Mouse (Mus musculus): ENCODE results near the gene B4galt1.

DNA sequence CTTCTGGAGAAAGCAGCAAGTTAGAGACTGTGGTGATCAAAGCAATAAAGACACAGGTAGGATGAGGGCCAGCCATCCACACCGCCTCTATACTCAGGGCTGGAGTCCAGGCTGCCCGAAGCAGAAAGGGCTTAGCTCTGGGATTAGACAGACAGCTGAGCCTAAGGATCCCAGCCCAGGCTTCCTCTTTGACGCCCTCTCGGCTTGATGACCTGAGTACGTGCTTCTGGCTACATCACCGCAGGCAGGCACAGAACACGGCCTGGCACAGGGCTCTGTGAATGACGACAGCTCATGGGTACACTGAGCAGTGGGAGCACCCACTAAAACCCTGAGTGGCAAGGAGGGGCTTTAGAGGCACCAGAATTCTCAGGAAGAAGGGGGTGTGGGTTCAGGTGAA, 48.4 kb downstream of the B4galt1 start:
- TF ChIP-seq POLR2A (IDR thresholded peaks at IDR 0.05; ENCODE audit: borderline replicate concordance, extremely low read depth, insufficient read depth, insufficient read length, poor library complexity, severe bottlenecking) (no peak), CTCF (IDR thresholded peaks at IDR 0.05; ENCODE audit: borderline replicate concordance, extremely low read depth, insufficient read depth, insufficient read length) (no peak)
